Mouse (Mus musculus) stomach, postnatal 0 days (tissue): Measurements from ENCODE around the gene Tal1.

ENCODE experiments used
- CTCF ChIP-seq: IDR thresholded peaks from 2 replicates; pipeline ENCODE4 v1.5.1; 2016; ENCODE audit warnings: antibody characterized with exemption, low read depth, mild to moderate bottlenecking, moderate library complexity
- EP300 ChIP-seq: optimal IDR thresholded peaks from 2 replicates; pipeline ENCODE3; 2016; ENCODE audit warnings: antibody characterized with exemption

DNA sequence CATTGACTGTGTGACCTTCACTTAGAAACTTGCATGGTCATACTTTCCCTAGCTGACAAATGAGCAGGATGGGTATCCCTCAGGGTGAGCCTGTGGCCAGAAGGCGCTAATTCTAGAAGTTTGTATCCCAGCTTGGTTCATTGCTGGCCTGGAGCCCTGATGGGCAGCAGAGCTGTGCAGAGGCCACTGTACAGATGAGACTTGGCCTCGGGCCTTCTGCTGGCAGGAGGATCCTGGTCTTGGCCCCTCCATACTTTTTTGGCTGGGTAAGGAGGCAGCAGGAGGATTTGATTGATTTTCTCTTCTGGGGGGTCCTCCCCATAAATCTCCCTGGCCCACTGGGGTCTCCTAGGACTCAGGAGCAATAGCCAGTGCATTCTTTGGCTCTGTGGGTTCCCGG is 26.8 kb downstream of the Tal1 start:
- TF ChIP-seq CTCF (no peak), EP300 (no peak)
